Mouse (Mus musculus) mesoderm, embryonic 11.5 days (tissue): ENCODE results near the gene Fars2.

ENCODE experiments used
- DNase-seq: peaks from one replicate; pipeline ENCODE4 v3.0.0-alpha.2; 2012; ENCODE audit warnings: low read depth, low spot score

Fars2 gene

GRCm38 (mm10) chr13:36731016-36731930 is 614.1 kb downstream of the Fars2 start:
- DNase-seq, result no peak

DNA sequence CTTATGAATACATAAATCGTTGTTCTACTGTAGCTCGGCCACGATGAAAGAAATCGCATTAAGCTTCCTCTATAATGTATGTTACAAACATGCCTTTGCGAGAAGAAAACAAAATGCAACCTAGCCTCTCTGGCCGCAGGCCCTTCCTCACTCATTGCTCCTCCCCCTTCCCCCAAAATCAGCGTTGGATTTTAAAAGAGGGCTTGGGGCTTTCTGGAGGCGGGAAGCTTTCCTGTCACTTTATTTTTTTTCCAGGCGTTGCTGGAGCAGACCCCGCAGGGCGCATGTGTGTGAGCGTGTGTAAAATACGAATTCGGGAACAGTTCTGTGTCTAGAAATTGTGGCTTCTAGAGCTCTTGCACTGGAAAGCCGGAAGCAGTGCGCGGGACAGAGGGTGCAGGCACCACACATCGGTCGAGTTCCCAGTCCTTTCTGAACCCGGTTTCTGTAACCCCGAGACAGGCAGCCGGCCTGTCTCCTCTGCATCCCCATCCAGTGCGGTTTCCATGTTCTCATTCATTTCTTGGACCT is 614.8 kb downstream of the Fars2 start:
- no peak for DNase-seq

DNA sequence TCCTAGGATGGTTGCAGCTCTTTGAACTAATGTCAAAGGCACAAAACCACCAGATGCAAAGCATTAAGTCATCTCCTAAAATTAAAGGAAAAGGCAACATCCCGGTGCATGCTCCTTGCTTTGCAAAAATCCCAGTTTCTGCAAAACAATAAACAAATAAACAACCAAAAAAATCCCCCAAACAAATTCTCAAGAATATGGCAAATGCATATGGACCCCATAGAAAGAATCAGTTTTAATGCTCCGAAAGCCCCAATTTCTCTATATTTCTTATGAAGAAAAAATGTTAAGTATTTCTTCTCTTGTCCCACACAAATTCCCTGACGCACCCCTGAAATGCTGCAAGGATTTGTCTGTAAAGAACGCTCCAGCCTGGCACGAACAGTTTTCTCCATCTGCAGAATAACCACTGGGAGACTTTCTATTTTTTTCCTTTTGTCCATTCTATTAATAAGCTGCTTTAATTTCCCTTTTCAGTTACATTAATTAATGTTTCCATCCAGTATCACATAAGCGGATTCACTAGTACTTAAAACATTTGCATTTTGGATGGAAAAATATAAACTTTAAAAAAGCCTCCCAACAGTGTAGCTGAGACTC is 615.8 kb downstream of the Fars2 start:
- no peak for DNase-seq

DNA sequence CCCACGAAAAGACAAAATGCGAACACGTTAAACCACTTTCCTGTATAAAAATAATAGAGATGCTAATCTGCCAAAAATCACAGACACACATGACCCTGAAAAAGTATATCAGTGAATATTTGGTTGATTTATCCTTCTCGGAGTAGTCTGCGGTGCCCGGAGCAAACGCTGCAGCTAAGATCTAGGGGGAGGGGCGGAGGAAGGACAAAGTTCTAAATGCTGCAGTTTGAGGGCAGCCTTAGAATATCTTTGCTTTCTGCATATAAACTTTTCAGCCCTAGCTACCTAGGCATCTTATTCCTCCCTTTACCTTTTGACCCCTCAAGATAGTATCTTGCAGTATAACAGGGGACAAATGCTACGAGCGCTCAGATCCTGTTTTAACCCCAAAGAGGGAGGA is 616.4 kb downstream of the Fars2 start:
- no peak for DNase-seq

- DNase-seq, result no peak
Measured at GRCm38 (mm10) chr13:36733989-36734690, 616.9 kb downstream of the Fars2 start.

GRCm38 (mm10) chr13:36734731-36735571 is 617.7 kb downstream of the Fars2 start, which contains the start of gene Nrn1:
Gene Nrn1 (minus strand): TSS chr13:36735131.
- no peak for DNase-seq

DNA sequence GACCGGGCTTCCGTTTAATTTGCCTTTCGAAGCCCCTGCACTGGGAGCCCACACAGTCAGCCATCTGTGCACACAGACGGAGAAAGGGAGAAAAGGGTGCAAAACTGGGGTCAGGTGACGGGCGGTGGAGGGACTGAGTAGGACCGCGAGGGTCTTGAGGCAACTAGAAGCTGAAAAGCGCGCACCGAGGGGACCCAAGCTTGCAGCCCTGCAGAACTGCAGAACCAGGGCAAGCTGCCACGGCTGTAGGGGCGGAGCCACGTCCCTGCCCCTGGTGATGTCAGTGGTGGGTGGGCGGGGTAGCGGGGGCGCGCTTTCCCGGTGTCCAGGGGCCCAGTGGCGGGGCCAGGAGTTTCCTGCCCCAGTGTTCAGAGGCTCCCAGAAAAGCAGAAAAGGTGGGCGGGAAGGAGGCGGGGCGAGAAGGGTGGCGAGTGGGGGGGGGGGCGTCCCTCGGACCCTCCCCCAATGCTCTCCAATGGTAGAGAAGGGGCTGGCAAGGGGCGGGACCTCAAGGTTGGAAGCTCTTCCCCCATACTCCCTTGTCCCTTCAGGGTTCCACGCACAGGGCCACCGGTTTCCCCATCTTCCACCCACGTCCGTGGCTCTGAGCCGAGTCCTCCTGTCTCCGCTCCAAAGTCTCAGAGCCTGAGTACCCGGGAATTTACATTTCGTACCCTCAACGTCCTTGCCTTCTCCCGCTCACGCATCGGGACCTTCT is 618.8 kb downstream of the Fars2 start:
- peak; percentile 86 for DNase-seq

DNA sequence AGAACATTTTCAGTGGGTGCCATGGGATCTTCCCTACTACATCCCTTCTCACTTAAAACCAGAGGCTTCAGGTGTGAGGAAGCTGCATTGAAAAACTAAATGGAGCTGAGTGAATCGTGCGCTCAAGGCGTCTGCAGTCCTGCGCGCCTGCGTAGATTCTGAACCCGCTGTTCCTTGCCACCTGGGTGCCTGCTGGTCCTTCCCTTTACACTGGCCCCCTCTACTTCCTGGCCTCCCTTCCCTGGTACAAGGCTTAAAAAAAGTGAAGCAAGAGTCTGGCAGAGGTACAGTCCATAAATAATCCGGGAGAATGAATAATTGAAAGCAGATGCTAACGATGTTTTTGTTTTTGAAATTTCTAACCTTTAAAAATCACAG is 619.4 kb downstream of the Fars2 start:
- no peak for DNase-seq

- no peak for DNase-seq
Measured at GRCm38 (mm10) chr13:36750056-36750455, 632.8 kb downstream of the Fars2 start.

DNA sequence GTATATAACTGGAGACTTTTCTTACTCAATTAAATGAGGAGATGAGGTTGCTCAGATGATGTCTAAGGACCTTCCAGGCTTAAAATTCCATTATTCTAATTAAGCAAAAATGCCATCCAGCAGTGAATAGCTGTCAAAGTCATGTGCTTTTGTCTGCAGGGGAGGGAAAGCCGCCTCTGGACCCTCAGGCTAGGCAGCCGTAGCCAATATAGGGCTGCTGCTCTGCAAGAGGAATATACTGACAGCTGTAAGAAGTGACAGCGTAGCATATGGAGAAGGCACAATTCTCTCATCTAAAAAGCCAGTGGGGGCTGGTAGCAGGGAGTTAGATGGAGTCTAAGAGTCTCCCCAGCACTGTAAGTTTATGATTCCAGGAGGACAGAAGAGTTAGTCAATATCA is 634.6 kb downstream of the Fars2 start:
- DNase-seq, result no peak

DNA sequence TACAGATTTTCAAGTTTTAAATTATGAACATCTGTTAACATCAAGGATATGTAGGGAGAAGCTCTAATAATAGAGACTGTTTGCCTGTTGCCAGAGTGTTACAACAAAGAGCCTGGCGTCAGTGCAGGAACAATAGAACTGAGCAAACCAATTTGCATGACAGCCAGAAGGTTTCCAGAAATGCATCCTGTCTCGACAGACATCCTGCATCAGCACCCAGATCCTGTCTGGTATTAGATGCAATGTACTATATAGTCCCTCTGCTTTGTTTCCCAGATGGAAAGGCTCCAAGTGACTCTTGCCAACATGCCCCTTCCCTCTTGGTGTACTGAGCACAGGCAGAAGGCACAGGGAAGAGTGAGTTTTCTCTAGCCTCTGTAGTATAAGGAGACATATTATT is 649.6 kb downstream of the Fars2 start:
- no peak for DNase-seq
